Mouse (Mus musculus) hindbrain, embryonic 10.5 days (tissue): ENCODE data around the gene Atg13. TPM values are rescaled to one million over a fixed set of nuclear protein-coding genes. Genes with fewer than 3 reads are reported as not detected.

Source experiments
- DNase-seq: peaks from one replicate; pipeline ENCODE4 v3.0.0-alpha.2; 2017; ENCODE audit warnings: low spot score
- H3K27ac ChIP-seq: fragments of 300-500 bp; sonication (generic); 2 replicates; pipeline ENCODE4 v1.5.1; 2016; ENCODE audit warnings: mild to moderate bottlenecking, moderate library complexity
- H3K27me3 ChIP-seq: fragments of 300-500 bp; sonication (generic); 2 replicates; pipeline ENCODE4 v1.6.1; 2016; ENCODE audit warnings: mild to moderate bottlenecking; ENCODE audit not compliant: poor library complexity, insufficient read depth, severe bottlenecking
- H3K36me3 ChIP-seq: fragments of 300-500 bp; sonication (generic); 2 replicates; pipeline ENCODE4 v1.6.1; 2016; ENCODE audit warnings: mild to moderate bottlenecking, moderate library complexity
- H3K4me1 ChIP-seq: fragments of 300-500 bp; sonication (generic); replicated peaks from 2 replicates; pipeline ENCODE4 v1.6.1; 2016; ENCODE audit warnings: mild to moderate bottlenecking
- H3K4me3 ChIP-seq: fragments of 300-500 bp; sonication (generic); 2 replicates; pipeline ENCODE4 v1.5.1; 2016; ENCODE audit warnings: mild to moderate bottlenecking, moderate library complexity
- H3K9me3 ChIP-seq: fragments of 300-500 bp; sonication (generic); 2 replicates; pipeline ENCODE4 v1.6.1; 2016; ENCODE audit warnings: mild to moderate bottlenecking, moderate library complexity
- WGBS: fragments of 180-500 bp; shearing (Covaris S2); methylation state at CpG from one replicate; pipeline ENCODE4 v1.1.7; 2016; 5-methylcytosine and 5-hydroxymethylcytosine counted together
- polyA plus RNA-seq: library from polyadenylated mRNA; unstranded; fragments of >200 nt; fragmentation: Nextera tagmentation; extraction: Ambion mirVana; gene quantifications from 2 replicates; pipeline ENCODE4 v1.2.1, GENCODE M21; 2016

Gene Atg13
- polyA plus RNA-seq, 1 experiment from 2014 or later = 31.0 TPM

- DNase-seq = no peak
- Histone ChIP-seq H3K4me3 (no peak overlapping the region), H3K27me3 (no peaks in the 10 kb centered on the region), H3K9me3 (no peaks in the 10 kb centered on the region), H3K36me3 (peaks cover 39% of the 10 kb centered on the region), H3K4me1 (no peaks in the 10 kb centered on the region), H3K27ac (no peak overlapping the region)
- WGBS = 85% methylated on average over 6 of the region's 6 CpGs
Observed at GRCm38 (mm10) chr2:91718276-91718675, 7.9 kb upstream of the Atg13 start.

GRCm38 (mm10) chr2:91714921-91715320 is 4.5 kb upstream of the Atg13 start:
- peaks cover 24% of the 10 kb centered on the region for H3K36me3 ChIP-seq
- no peak overlapping the region for H3K27ac ChIP-seq
- 90% methylated on average over 1 of the region's 1 CpGs for WGBS
- DNase-seq = no peak
- no peak overlapping the region for H3K4me3 ChIP-seq
- H3K4me1 ChIP-seq = peaks cover 15% of the 10 kb centered on the region
- no peaks in the 10 kb centered on the region for H3K9me3 ChIP-seq
- H3K27me3 ChIP-seq = no peaks in the 10 kb centered on the region

GRCm38 (mm10) chr2:91711256-91711925 is 1.0 kb upstream of the Atg13 start:
- Histone ChIP-seq H3K27ac (peak overlapping the region; percentile 96), H3K36me3 (peaks cover 12% of the 10 kb centered on the region), H3K9me3 (no peaks in the 10 kb centered on the region), H3K4me3 (peak overlapping the region; percentile 91), H3K4me1 (peaks cover 22% of the 10 kb centered on the region), H3K27me3 (no peaks in the 10 kb centered on the region)
- peak; percentile 4 for DNase-seq
- 5% methylated on average over 8 of the region's 8 CpGs for WGBS

GRCm38 (mm10) chr2:91708361-91708760 is 2.0 kb downstream of the Atg13 start:
- Histone ChIP-seq H3K27ac (no peak overlapping the region), H3K4me1 (peaks cover 22% of the 10 kb centered on the region), H3K36me3 (no peaks in the 10 kb centered on the region; the same call in 1 of the 2 replicates), H3K27me3 (no peaks in the 10 kb centered on the region), H3K4me3 (no peak overlapping the region), H3K9me3 (no peaks in the 10 kb centered on the region)
- WGBS = 95% methylated on average over 6 of the region's 6 CpGs
- DNase-seq = no peak

- no peak for DNase-seq
- H3K9me3 ChIP-seq = no peaks in the 10 kb centered on the region
- no peak overlapping the region for H3K27ac ChIP-seq
- H3K36me3 ChIP-seq = no peaks in the 10 kb centered on the region
- H3K27me3 ChIP-seq = no peaks in the 10 kb centered on the region
- peaks cover 11% of the 10 kb centered on the region for H3K4me1 ChIP-seq
- H3K4me3 ChIP-seq = no peak overlapping the region
Observed at GRCm38 (mm10) chr2:91706456-91706855, 3.9 kb downstream of the Atg13 start.

- H3K27me3 ChIP-seq = no peaks in the 10 kb centered on the region
- H3K27ac ChIP-seq = no peak overlapping the region
- no peak overlapping the region for H3K4me3 ChIP-seq
- H3K9me3 ChIP-seq = no peaks in the 10 kb centered on the region
- 85% methylated on average over 6 of the region's 6 CpGs for WGBS
- DNase-seq = no peak
- peaks cover 9% of the 10 kb centered on the region for H3K4me1 ChIP-seq
- no peaks in the 10 kb centered on the region for H3K36me3 ChIP-seq
Observed at GRCm38 (mm10) chr2:91705736-91706135, 4.6 kb downstream of the Atg13 start.

- Histone ChIP-seq H3K4me3 (no peak overlapping the region), H3K27me3 (no peaks in the 10 kb centered on the region), H3K27ac (no peak overlapping the region), H3K9me3 (no peaks in the 10 kb centered on the region), H3K4me1 (no peaks in the 10 kb centered on the region), H3K36me3 (no peaks in the 10 kb centered on the region)
- no peak for DNase-seq
- WGBS = 98% methylated on average over 2 of the region's 2 CpGs
Observed at GRCm38 (mm10) chr2:91701366-91701765, 9.0 kb downstream of the Atg13 start.

- Histone ChIP-seq H3K4me3 (no peak overlapping the region), H3K27ac (no peak overlapping the region), H3K4me1 (no peaks in the 10 kb centered on the region), H3K36me3 (peaks cover 13% of the 10 kb centered on the region), H3K27me3 (no peaks in the 10 kb centered on the region), H3K9me3 (no peaks in the 10 kb centered on the region)
- WGBS = 82% methylated on average over 1 of the region's 1 CpGs
- no peak for DNase-seq
Observed at GRCm38 (mm10) chr2:91699225-91699624, 11.2 kb downstream of the Atg13 start.

GRCm38 (mm10) chr2:91696225-91696590 is 14.2 kb downstream of the Atg13 start:
- Histone ChIP-seq H3K4me3 (no peak overlapping the region), H3K9me3 (no peaks in the 10 kb centered on the region), H3K36me3 (peaks cover 31% of the 10 kb centered on the region), H3K4me1 (no peaks in the 10 kb centered on the region), H3K27ac (no peak overlapping the region), H3K27me3 (no peaks in the 10 kb centered on the region)
- DNase-seq = no peak
- WGBS = 92% methylated on average over 1 of the region's 1 CpGs

GRCm38 (mm10) chr2:91695436-91696224 is 14.7 kb downstream of the Atg13 start:
- Histone ChIP-seq H3K9me3 (no peaks in the 10 kb centered on the region), H3K36me3 (peaks cover 31% of the 10 kb centered on the region), H3K27ac (no peak overlapping the region), H3K27me3 (no peaks in the 10 kb centered on the region), H3K4me1 (no peaks in the 10 kb centered on the region), H3K4me3 (no peak overlapping the region)
- WGBS = 92% methylated on average over 10 of the region's 10 CpGs
- DNase-seq = no peak

GRCm38 (mm10) chr2:91689452-91689851 is 20.9 kb downstream of the Atg13 start:
- H3K4me3 ChIP-seq = no peak overlapping the region
- peaks cover 60% of the 10 kb centered on the region for H3K36me3 ChIP-seq
- 88% methylated on average over 7 of the region's 7 CpGs for WGBS
- no peak overlapping the region for H3K27ac ChIP-seq
- H3K4me1 ChIP-seq = no peaks in the 10 kb centered on the region
- H3K27me3 ChIP-seq = no peaks in the 10 kb centered on the region
- no peaks in the 10 kb centered on the region for H3K9me3 ChIP-seq
- no peak for DNase-seq

GRCm38 (mm10) chr2:91683919-91684318 is 26.5 kb downstream of the Atg13 start:
- Histone ChIP-seq H3K27me3 (no peaks in the 10 kb centered on the region), H3K27ac (no peak overlapping the region), H3K4me3 (no peak overlapping the region), H3K36me3 (peaks cover 85% of the 10 kb centered on the region), H3K4me1 (no peaks in the 10 kb centered on the region), H3K9me3 (no peaks in the 10 kb centered on the region)
- no peak for DNase-seq
- 79% methylated on average over 8 of the region's 8 CpGs for WGBS

- Histone ChIP-seq H3K36me3 (peaks cover 91% of the 10 kb centered on the region), H3K27ac (no peak overlapping the region), H3K9me3 (no peaks in the 10 kb centered on the region), H3K4me1 (no peaks in the 10 kb centered on the region), H3K27me3 (no peaks in the 10 kb centered on the region), H3K4me3 (no peak overlapping the region)
- peak; percentile 14 for DNase-seq
- WGBS = 62% methylated on average over 4 of the region's 4 CpGs
Observed at GRCm38 (mm10) chr2:91682850-91683249, 27.5 kb downstream of the Atg13 start.
